Mouse (Mus musculus): ENCODE results near the gene Rftn1. TPM values are rescaled to one million over a fixed set of nuclear protein-coding genes. Genes with fewer than 3 reads are reported as not detected.

Rftn1 gene
- polyA plus RNA-seq, 1 experiment from 2014 or later = 9.4 TPM

DNA sequence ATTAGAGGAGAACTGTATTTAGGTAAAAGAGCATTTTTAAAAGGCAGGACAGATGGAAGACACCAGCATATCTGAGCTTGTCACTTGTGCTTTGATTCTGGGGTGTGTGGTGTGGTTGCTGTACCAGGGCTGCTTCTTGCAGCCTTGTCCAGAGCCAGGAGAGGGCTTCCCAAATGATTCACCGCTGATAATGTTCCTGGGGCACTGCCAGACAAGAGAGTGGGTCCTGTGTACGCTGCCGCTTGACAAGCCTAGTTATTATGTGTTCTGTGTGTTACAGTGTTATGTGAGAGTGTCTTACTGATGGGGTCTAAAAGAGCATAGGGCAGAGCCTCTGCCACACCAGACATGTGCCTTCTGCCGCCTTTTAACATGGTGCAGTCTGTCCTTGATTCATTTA is 153.1 kb downstream of the Rftn1 start:
- H3K27ac ChIP-seq = no peak overlapping the region
- H3K36me3 ChIP-seq = no peaks in the 10 kb centered on the region
- ATAC-seq (ENCODE audit: insufficient number of reproducible peaks, insufficient read depth, low FRiP score, low TSS enrichment, low read depth) = no peak
- H3K4me1 ChIP-seq (replicated peaks) = no peaks in the 10 kb centered on the region
- WGBS = 96% methylated on average over 4 of the region's 4 CpGs
- no peak overlapping the region for H3K9ac ChIP-seq (replicated peaks)
- H3K4me3 ChIP-seq (replicated peaks) = no peak overlapping the region
- H3K9me3 ChIP-seq = no peaks in the 10 kb centered on the region
- H3K27me3 ChIP-seq = no peaks in the 10 kb centered on the region
- H3K4me2 ChIP-seq = no peak overlapping the region

GRCm38 (mm10) chr17:50036751-50037385 is 153.6 kb downstream of the Rftn1 start:
- WGBS = 92% methylated on average over 14 of the region's 14 CpGs
- Histone ChIP-seq H3K27ac (no peak overlapping the region), H3K4me3 (replicated peaks) (no peak overlapping the region), H3K36me3 (no peaks in the 10 kb centered on the region), H3K9ac (replicated peaks) (no peak overlapping the region), H3K27me3 (no peaks in the 10 kb centered on the region), H3K9me3 (no peaks in the 10 kb centered on the region), H3K4me2 (no peak overlapping the region), H3K4me1 (replicated peaks) (no peaks in the 10 kb centered on the region)
- no peak for ATAC-seq (ENCODE audit: insufficient number of reproducible peaks, insufficient read depth, low FRiP score, low TSS enrichment, low read depth)

DNA sequence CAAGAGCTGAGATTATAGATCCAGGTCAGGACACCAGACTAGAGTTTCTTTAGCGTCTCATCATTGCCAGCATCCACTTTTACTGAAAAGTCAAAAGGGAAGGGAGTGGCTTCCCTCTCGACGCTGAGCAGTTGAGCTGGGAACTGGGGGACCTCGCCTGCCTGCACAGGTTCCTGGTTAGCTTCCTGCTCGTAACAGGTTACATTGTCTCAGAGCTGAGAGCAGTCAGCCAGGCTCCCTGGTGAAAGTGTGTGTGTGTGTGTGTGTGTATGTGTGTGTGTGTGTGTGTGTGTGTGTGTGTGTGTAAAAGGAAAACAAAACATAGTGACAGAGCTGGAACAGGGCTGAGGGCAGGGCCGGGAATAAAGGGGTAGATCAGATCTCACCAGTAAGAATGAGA is 156.8 kb downstream of the Rftn1 start:
- Histone ChIP-seq H3K4me3 (replicated peaks) (no peak overlapping the region), H3K9me3 (no peaks in the 10 kb centered on the region), H3K27ac (no peak overlapping the region), H3K36me3 (no peaks in the 10 kb centered on the region), H3K4me1 (replicated peaks) (no peaks in the 10 kb centered on the region), H3K4me2 (no peak overlapping the region), H3K27me3 (no peaks in the 10 kb centered on the region), H3K9ac (replicated peaks) (no peak overlapping the region)
- ATAC-seq (ENCODE audit: insufficient number of reproducible peaks, insufficient read depth, low FRiP score, low TSS enrichment, low read depth) = no peak
- WGBS = 86% methylated on average over 6 of the region's 6 CpGs

GRCm38 (mm10) chr17:50031548-50032491 is 158.7 kb downstream of the Rftn1 start:
- no peaks in the 10 kb centered on the region for H3K4me1 ChIP-seq (replicated peaks)
- no peak overlapping the region for H3K27ac ChIP-seq
- no peak overlapping the region for H3K9ac ChIP-seq (replicated peaks)
- no peak overlapping the region for H3K4me2 ChIP-seq
- ATAC-seq (ENCODE audit: insufficient number of reproducible peaks, insufficient read depth, low FRiP score, low TSS enrichment, low read depth) = no peak
- no peak overlapping the region for H3K4me3 ChIP-seq (replicated peaks)
- H3K27me3 ChIP-seq = no peaks in the 10 kb centered on the region
- whole genome bisulfite sequencing = 86% methylated on average over 13 of the region's 13 CpGs
- no peaks in the 10 kb centered on the region for H3K9me3 ChIP-seq
- no peaks in the 10 kb centered on the region for H3K36me3 ChIP-seq

DNA sequence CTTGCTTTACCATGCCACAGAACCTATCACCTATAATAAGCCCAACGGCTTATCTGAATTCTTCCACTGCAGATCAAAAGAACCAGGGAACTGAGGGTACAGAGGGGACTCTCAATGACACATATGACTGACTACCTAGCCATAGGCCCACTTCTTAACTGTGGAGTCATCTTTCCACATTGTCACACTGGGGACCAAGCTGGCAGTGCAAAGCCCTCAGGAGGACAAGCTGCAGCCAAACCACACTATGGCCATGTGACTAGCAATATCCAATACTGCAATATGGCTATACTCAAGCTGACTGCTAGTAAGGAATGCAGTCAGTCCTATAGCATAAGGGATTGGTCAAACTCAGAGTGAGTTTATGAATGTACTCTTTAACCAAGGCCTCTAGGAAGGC is 164.8 kb downstream of the Rftn1 start:
- Histone ChIP-seq H3K27me3 (no peaks in the 10 kb centered on the region), H3K36me3 (no peaks in the 10 kb centered on the region), H3K4me2 (no peak overlapping the region), H3K27ac (no peak overlapping the region), H3K4me3 (replicated peaks) (no peak overlapping the region), H3K4me1 (replicated peaks) (peaks cover 4% of the 10 kb centered on the region; the same call in 1 of the 2 replicates), H3K9ac (replicated peaks) (no peak overlapping the region), H3K9me3 (no peaks in the 10 kb centered on the region)
- 91% methylated on average over 1 of the region's 1 CpGs for WGBS
- ATAC-seq (ENCODE audit: insufficient number of reproducible peaks, insufficient read depth, low FRiP score, low TSS enrichment, low read depth) = no peak

DNA sequence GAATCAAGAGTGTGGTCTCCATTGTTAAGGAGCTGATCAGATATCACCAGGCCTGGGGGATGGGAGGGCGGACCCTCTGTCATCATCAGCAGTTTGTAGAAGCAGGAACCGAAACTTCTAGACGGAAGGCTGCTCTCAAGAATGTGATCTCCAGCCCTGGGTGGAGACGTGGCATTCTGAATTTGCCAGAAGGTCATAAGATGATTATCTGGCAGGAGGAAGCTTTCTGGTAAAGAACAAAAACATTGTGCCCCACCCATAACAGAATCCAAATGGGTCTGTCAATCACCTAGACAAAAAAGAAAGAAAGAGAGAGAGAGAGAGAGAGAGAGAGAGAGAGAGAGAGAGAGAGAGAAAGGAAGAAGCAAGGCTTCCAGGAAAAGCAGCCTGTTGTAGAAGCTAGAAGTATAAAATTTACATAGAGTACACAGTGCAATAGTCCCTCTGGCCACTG is 165.3 kb downstream of the Rftn1 start:
- no peaks in the 10 kb centered on the region for H3K36me3 ChIP-seq
- H3K4me1 ChIP-seq (replicated peaks) = peaks cover 8% of the 10 kb centered on the region; the same call in 1 of the 2 replicates
- no peak overlapping the region for H3K4me2 ChIP-seq
- no peak overlapping the region for H3K27ac ChIP-seq
- WGBS = 76% methylated on average over 4 of the region's 4 CpGs
- H3K9ac ChIP-seq (replicated peaks) = no peak overlapping the region
- no peak for ATAC-seq (ENCODE audit: insufficient number of reproducible peaks, insufficient read depth, low FRiP score, low TSS enrichment, low read depth)
- no peak overlapping the region for H3K4me3 ChIP-seq (replicated peaks)
- no peaks in the 10 kb centered on the region for H3K27me3 ChIP-seq
- no peaks in the 10 kb centered on the region for H3K9me3 ChIP-seq

DNA sequence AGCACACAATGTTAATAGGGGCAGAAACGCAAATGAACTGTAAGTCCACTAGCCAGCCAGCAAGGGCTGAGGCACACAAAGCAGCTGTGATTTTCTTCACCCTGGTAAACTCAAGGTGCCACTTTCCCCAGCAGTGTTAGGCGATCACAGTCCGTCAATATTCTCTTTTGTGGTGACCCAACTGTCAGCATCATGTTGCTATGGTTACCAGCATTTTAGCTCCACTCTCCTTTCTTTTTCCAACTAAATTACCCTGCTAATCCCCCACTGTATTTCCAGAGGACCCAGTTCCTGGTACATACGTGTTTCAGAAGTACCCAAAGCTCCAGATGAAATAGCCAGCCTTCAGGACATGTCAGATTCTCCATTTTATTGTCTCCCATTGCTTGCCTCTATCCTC is 169.1 kb downstream of the Rftn1 start:
- no peaks in the 10 kb centered on the region for H3K36me3 ChIP-seq
- no peaks in the 10 kb centered on the region for H3K9me3 ChIP-seq
- WGBS = 28% methylated on average over 4 of the region's 4 CpGs
- H3K9ac ChIP-seq (replicated peaks) = no peak overlapping the region
- no peaks in the 10 kb centered on the region for H3K27me3 ChIP-seq
- H3K4me1 ChIP-seq (replicated peaks) = peaks cover 7% of the 10 kb centered on the region; the same call in 1 of the 2 replicates
- H3K4me2 ChIP-seq = no peak overlapping the region
- no peak overlapping the region for H3K4me3 ChIP-seq (replicated peaks)
- no peak overlapping the region for H3K27ac ChIP-seq
- no peak for ATAC-seq (ENCODE audit: insufficient number of reproducible peaks, insufficient read depth, low FRiP score, low TSS enrichment, low read depth)

- no peak overlapping the region for H3K9ac ChIP-seq (replicated peaks)
- no peak for ATAC-seq (ENCODE audit: insufficient number of reproducible peaks, insufficient read depth, low FRiP score, low TSS enrichment, low read depth)
- no peaks in the 10 kb centered on the region for H3K36me3 ChIP-seq
- H3K4me1 ChIP-seq (replicated peaks) = peaks cover 6% of the 10 kb centered on the region; the same call in 1 of the 2 replicates
- no peaks in the 10 kb centered on the region for H3K27me3 ChIP-seq
- H3K4me3 ChIP-seq (replicated peaks) = no peak overlapping the region
- no peak overlapping the region for H3K4me2 ChIP-seq
- H3K27ac ChIP-seq = no peak overlapping the region
- H3K9me3 ChIP-seq = no peaks in the 10 kb centered on the region
- 63% methylated on average over 16 of the region's 16 CpGs for WGBS
These were observed 170.1 kb downstream of the Rftn1 start for GRCm38 (mm10) chr17:50020211-50021001.

DNA sequence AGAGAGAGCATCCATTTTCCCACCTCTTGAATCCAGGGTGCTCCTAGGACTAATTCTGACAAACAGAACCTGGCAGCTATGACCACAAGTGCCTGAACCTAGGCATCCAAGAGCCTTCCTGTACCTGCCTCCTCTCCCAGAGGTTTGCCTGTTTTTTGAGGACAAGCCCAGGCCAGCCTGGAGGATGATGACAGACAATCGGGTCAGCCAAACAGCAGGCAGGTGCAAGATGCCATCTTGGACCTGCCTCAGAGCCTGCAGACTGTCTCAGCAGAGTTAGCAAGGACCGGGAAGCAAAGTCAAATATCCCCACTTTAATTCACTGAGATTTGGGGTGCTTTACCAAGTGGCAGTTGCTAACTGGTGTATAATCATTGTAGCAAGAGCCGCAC is 170.7 kb downstream of the Rftn1 start:
- 91% methylated on average over 3 of the region's 3 CpGs for WGBS
- H3K9ac ChIP-seq (replicated peaks) = no peak overlapping the region
- no peaks in the 10 kb centered on the region for H3K36me3 ChIP-seq
- H3K27ac ChIP-seq = no peak overlapping the region
- peaks cover 6% of the 10 kb centered on the region; the same call in 1 of the 2 replicates for H3K4me1 ChIP-seq (replicated peaks)
- ATAC-seq (ENCODE audit: insufficient number of reproducible peaks, insufficient read depth, low FRiP score, low TSS enrichment, low read depth) = no peak
- H3K9me3 ChIP-seq = no peaks in the 10 kb centered on the region
- no peak overlapping the region for H3K4me2 ChIP-seq
- no peaks in the 10 kb centered on the region for H3K27me3 ChIP-seq
- H3K4me3 ChIP-seq (replicated peaks) = no peak overlapping the region

DNA sequence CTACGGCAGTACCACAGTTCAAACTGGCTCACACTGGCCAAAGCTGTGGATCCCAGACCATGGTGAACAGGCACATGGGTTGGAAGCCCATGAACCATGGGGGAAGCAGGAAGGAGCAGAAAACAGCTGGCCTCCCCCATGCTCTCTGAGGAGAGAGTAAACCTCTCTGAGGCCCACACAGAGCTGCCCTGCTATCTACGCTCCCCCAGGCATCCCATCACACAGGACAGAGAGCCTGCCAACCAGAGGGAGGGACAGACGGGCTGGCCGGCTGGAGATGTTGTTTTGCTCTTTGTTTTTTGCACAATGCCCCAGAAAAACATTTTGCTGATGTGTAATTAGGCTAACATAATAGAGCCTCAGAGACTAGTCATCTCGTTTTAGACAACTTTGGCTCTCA is 171.4 kb downstream of the Rftn1 start:
- H3K27ac ChIP-seq = no peak overlapping the region

GRCm38 (mm10) chr17:50014708-50015107 is 175.8 kb downstream of the Rftn1 start:
- WGBS = 68% methylated on average over 9 of the region's 9 CpGs
- H3K27ac ChIP-seq = no peak overlapping the region
- ATAC-seq (ENCODE audit: insufficient number of reproducible peaks, insufficient read depth, low FRiP score, low TSS enrichment, low read depth) = no peak

More for the DNA sequence above, 171.4 kb downstream of the Rftn1 start:
- H3K4me1 ChIP-seq (replicated peaks) = peaks cover 6% of the 10 kb centered on the region; the same call in 1 of the 2 replicates
- no peak overlapping the region for H3K4me2 ChIP-seq
- H3K27me3 ChIP-seq = no peaks in the 10 kb centered on the region
- WGBS = 76% methylated on average over 5 of the region's 5 CpGs
- H3K9ac ChIP-seq (replicated peaks) = no peak overlapping the region
- ATAC-seq (ENCODE audit: insufficient number of reproducible peaks, insufficient read depth, low FRiP score, low TSS enrichment, low read depth) = no peak
- H3K36me3 ChIP-seq = no peaks in the 10 kb centered on the region
- H3K9me3 ChIP-seq = no peaks in the 10 kb centered on the region
- no peak overlapping the region for H3K4me3 ChIP-seq (replicated peaks)

More at GRCm38 (mm10) chr17:50014708-50015107, 175.8 kb downstream of the Rftn1 start:
- H3K9me3 ChIP-seq = no peaks in the 10 kb centered on the region
- no peak overlapping the region for H3K4me2 ChIP-seq
- H3K36me3 ChIP-seq = no peaks in the 10 kb centered on the region
- H3K9ac ChIP-seq (replicated peaks) = no peak overlapping the region
- H3K4me3 ChIP-seq (replicated peaks) = no peak overlapping the region
- no peaks in the 10 kb centered on the region for H3K27me3 ChIP-seq
- H3K4me1 ChIP-seq (replicated peaks) = no peaks in the 10 kb centered on the region

All from limb, embryonic 12.5 days (tissue).